Mouse (Mus musculus) hindbrain, embryonic 14.5 days (tissue): Measurements from ENCODE around the gene Kcnn1. TPM values are rescaled to one million over a fixed set of nuclear protein-coding genes. Genes with fewer than 3 reads are reported as not detected.

Source experiments
- ATAC-seq: fragments of 200-750 bp; cut with Nextera tagmentation; 2 replicates; pipeline ENCODE4 v1.8.0; 2017; ENCODE audit warnings: moderate number of reproducible peaks, mild to moderate bottlenecking, moderate TSS enrichment, moderate library complexity; ENCODE audit not compliant: low FRiP score
- DNase-seq: peaks from one replicate; pipeline ENCODE4 v3.0.0-alpha.2; 2015; ENCODE audit warnings: low spot score
- H3K27ac ChIP-seq: fragments of 300-500 bp; sonication (generic); 2 replicates; pipeline ENCODE4 v1.5.1; 2014; ENCODE audit warnings: mild to moderate bottlenecking, moderate library complexity
- H3K27me3 ChIP-seq: fragments of 300-500 bp; sonication (generic); 2 replicates; pipeline ENCODE4 v1.6.1; 2014; ENCODE audit warnings: mild to moderate bottlenecking, low read length, mixed read lengths; ENCODE audit not compliant: control insufficient read depth, insufficient read depth
- H3K36me3 ChIP-seq: fragments of 300-500 bp; sonication (generic); replicated peaks from 2 replicates; pipeline ENCODE4 v1.6.1; 2014; ENCODE audit not compliant: control insufficient read depth, insufficient read depth
- H3K4me1 ChIP-seq: fragments of 300-500 bp; sonication (generic); replicated peaks from 2 replicates; pipeline ENCODE4 v1.6.1; 2014; ENCODE audit warnings: antibody characterized with exemption, low read length, mixed read lengths; ENCODE audit not compliant: control insufficient read depth, insufficient read depth
- H3K4me2 ChIP-seq: fragments of 300-500 bp; sonication (generic); replicated peaks from 2 replicates; pipeline ENCODE4 v1.6.1; 2014; ENCODE audit warnings: mild to moderate bottlenecking, moderate library complexity
- H3K4me3 ChIP-seq: fragments of 300-500 bp; sonication (generic); replicated peaks from 2 replicates; pipeline ENCODE4 v1.5.1; 2014; ENCODE audit warnings: mild to moderate bottlenecking, low read length
- H3K9ac ChIP-seq: fragments of 300-500 bp; sonication (generic); 2 replicates; pipeline ENCODE4 v1.6.1; 2014
- H3K9me3 ChIP-seq: fragments of 300-500 bp; sonication (generic); 2 replicates; pipeline ENCODE4 v1.6.1; 2016; ENCODE audit warnings: low read length; ENCODE audit not compliant: control insufficient read depth
- WGBS: fragments of 180-500 bp; shearing (Covaris S2); extraction: QIAGEN DNeasy Blood & Tissue Kit; methylation state at CpG from one replicate; pipeline ENCODE4 v1.1.7; 2014; 5-methylcytosine and 5-hydroxymethylcytosine counted together
- polyA plus RNA-seq: library from polyadenylated mRNA; unstranded; fragments of >200 nt; fragmentation: Nextera tagmentation; extraction: Ambion mirVana; gene quantifications from 2 replicates; pipeline ENCODE4 v1.2.1, GENCODE M21; 2014

Kcnn1 gene
- polyA plus RNA-seq, 1 experiment from 2014 or later: 10.0 TPM

DNA sequence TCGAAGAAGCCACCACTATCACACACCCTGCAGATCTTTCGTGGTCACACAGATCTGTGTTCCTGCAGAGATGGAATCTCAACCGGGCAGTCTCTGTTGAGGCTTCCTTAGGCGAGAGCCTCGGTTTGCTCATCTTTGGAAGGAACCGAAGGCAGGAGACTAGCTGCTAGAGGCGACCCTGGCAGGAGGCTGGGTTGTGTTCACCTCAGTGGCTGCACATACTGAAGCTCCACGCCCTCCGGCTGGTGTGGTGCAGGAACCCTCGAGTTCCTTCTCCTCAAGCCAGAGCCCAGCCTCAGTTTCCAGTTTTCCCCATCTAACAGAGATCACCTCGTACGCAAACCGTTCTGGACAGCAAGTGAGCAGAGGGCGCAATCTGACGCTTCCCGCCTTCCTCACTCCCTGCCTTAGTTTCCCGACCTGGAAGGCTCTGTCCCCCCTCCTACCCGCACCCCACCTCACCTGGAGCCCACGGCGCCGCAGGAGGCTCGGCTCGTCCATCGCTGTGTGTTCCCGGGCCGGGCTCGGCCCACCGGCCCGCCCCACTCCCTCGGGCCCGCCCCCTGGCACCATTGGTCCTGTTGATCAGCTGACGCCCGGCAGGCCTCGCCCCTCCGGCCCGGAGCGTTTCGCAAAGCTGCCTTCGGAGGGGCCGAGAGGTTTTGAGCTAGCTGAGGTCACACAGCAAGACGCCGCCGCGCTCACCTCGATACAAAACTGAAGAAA, 58.4 kb downstream of the Kcnn1 start, which contains the start of gene Mast3:
Gene Mast3 (minus strand): TSS at position 574 of the 726 bp plus-strand sequence.
- peak within 1 kb of the TSS; percentile 42 for H3K4me3 ChIP-seq
- ATAC-seq: peak; percentile 81
- 1% methylated on average over 45 of the region's 45 CpGs for WGBS
- H3K9ac ChIP-seq: peak within 1 kb of the TSS; percentile 29
- DNase-seq: peak; percentile 67
- H3K36me3 ChIP-seq: no peaks in the 10 kb centered on the region
- no peak within 1 kb of the TSS for H3K27ac ChIP-seq
- no peaks in the 10 kb centered on the region for H3K4me1 ChIP-seq
- no peaks in the 10 kb centered on the region for H3K9me3 ChIP-seq
- peak within 1 kb of the TSS; percentile 66 for H3K4me2 ChIP-seq
- H3K27me3 ChIP-seq: peaks cover 36% of the 10 kb centered on the region

- DNase-seq: no peak
Measured at GRCm38 (mm10) chr8:70803761-70804480, 59.1 kb downstream of the Kcnn1 start.

DNA sequence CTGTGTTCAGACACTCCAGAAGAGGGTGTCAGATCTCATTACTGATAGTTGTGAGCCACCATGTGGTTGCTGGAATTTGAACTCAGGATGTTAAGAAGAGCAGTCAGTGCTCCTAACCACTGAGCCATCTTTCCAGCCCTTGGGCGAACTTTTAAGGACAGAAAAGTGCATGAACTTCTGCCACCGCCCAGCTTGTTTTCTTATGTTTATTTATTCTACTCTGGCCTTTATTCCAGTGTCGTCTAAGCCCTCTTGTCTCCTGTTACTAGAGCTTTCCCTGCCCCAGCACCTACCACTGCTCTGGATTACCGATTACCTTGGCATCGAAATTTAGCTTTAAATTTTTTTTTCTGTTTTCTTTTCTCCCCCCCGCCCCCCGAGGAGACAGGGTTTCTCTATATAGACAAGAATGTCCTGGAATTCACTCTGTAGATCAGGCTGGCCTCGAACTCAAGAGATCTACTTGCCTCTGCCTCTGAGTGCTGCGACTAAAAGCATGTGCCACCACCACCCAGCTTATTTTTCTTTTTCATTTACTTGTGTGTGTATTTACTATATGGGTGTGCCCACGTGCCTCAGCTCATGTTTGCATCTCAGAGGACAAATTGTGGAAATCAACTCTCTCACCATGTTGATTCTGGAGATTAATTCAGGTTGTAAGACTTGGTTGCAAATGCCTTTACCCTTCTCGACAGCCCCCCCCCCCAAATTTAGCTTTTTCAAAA, 60.1 kb downstream of the Kcnn1 start:
- no peaks in the 10 kb centered on the region for H3K9me3 ChIP-seq
- no peak overlapping the region for H3K9ac ChIP-seq
- 0 out of 2 replicates have a peak, but pooled peaks cover 8% of the 10 kb centered on the region for H3K4me1 ChIP-seq
- H3K36me3 ChIP-seq: no peaks in the 10 kb centered on the region
- ATAC-seq (no peak), DNase-seq (no peak)
- H3K27me3 ChIP-seq: peaks cover 53% of the 10 kb centered on the region
- no peak overlapping the region for H3K4me3 ChIP-seq
- 73% methylated on average over 11 of the region's 11 CpGs for WGBS
- H3K27ac ChIP-seq: no peak overlapping the region
- H3K4me2 ChIP-seq: no peak overlapping the region

More at GRCm38 (mm10) chr8:70803761-70804480, 59.1 kb downstream of the Kcnn1 start:
- no peaks in the 10 kb centered on the region for H3K9me3 ChIP-seq
- no peak for ATAC-seq
- H3K36me3 ChIP-seq: no peaks in the 10 kb centered on the region
- H3K4me1 ChIP-seq: no peaks in the 10 kb centered on the region
- H3K4me2 ChIP-seq: peak overlapping the region; percentile 66
- no peak overlapping the region for H3K27ac ChIP-seq
- WGBS: 2% methylated on average over 38 of the region's 47 CpGs
- H3K4me3 ChIP-seq: peak overlapping the region; percentile 42
- peak overlapping the region; percentile 18; the same call in 1 of the 2 replicates for H3K9ac ChIP-seq
- peaks cover 43% of the 10 kb centered on the region for H3K27me3 ChIP-seq

- ATAC-seq (no peak), DNase-seq (no peak)
- Histone ChIP-seq H3K9me3 (no peaks in the 10 kb centered on the region), H3K36me3 (no peaks in the 10 kb centered on the region), H3K4me3 (no peak overlapping the region), H3K4me1 (0 out of 2 replicates have a peak, but pooled peaks cover 12% of the 10 kb centered on the region), H3K27me3 (peaks cover 54% of the 10 kb centered on the region), H3K9ac (no peak overlapping the region), H3K27ac (no peak overlapping the region), H3K4me2 (no peak overlapping the region)
- WGBS: 84% methylated on average over 1 of the region's 1 CpGs
Measured at GRCm38 (mm10) chr8:70801830-70802229, 61.2 kb downstream of the Kcnn1 start.

GRCm38 (mm10) chr8:70801156-70801555, 61.9 kb downstream of the Kcnn1 start:
- no peak for DNase-seq

GRCm38 (mm10) chr8:70800648-70801047, 62.4 kb downstream of the Kcnn1 start:
- H3K4me2 ChIP-seq: no peak overlapping the region
- no peak overlapping the region for H3K9ac ChIP-seq
- DNase-seq (no peak), ATAC-seq (no peak)
- H3K9me3 ChIP-seq: no peaks in the 10 kb centered on the region
- WGBS: 36% methylated on average over 9 of the region's 10 CpGs
- no peaks in the 10 kb centered on the region for H3K36me3 ChIP-seq
- 0 out of 2 replicates have a peak, but pooled peaks cover 16% of the 10 kb centered on the region for H3K4me1 ChIP-seq
- H3K27ac ChIP-seq: no peak overlapping the region
- H3K27me3 ChIP-seq: peaks cover 51% of the 10 kb centered on the region
- H3K4me3 ChIP-seq: no peak overlapping the region

More at GRCm38 (mm10) chr8:70801156-70801555, 61.9 kb downstream of the Kcnn1 start:
- Histone ChIP-seq H3K27me3 (peaks cover 53% of the 10 kb centered on the region), H3K4me3 (no peak overlapping the region), H3K36me3 (no peaks in the 10 kb centered on the region), H3K4me2 (no peak overlapping the region), H3K27ac (no peak overlapping the region), H3K9me3 (no peaks in the 10 kb centered on the region), H3K9ac (no peak overlapping the region), H3K4me1 (0 out of 2 replicates have a peak, but pooled peaks cover 16% of the 10 kb centered on the region)
- ATAC-seq: no peak
- WGBS: 24% methylated on average over 15 of the region's 15 CpGs

GRCm38 (mm10) chr8:70798281-70798680, 64.8 kb downstream of the Kcnn1 start:
- ATAC-seq (no peak), DNase-seq (no peak)
- WGBS: 14% methylated on average over 15 of the region's 15 CpGs
- Histone ChIP-seq H3K4me1 (peaks cover 18% of the 10 kb centered on the region), H3K36me3 (no peaks in the 10 kb centered on the region), H3K4me3 (peak overlapping the region; percentile 50), H3K9me3 (no peaks in the 10 kb centered on the region), H3K9ac (peak overlapping the region; percentile 68; the same call in 1 of the 2 replicates), H3K4me2 (peak overlapping the region; percentile 82), H3K27me3 (peaks cover 39% of the 10 kb centered on the region), H3K27ac (no peak overlapping the region)

GRCm38 (mm10) chr8:70797081-70798070, 65.7 kb downstream of the Kcnn1 start:
- peak overlapping the region; percentile 68 for H3K9ac ChIP-seq
- H3K4me1 ChIP-seq: peaks cover 25% of the 10 kb centered on the region
- H3K4me2 ChIP-seq: peak overlapping the region; percentile 82
- H3K36me3 ChIP-seq: no peaks in the 10 kb centered on the region
- no peaks in the 10 kb centered on the region for H3K9me3 ChIP-seq
- WGBS: under 1% methylated on average over 56 of the region's 57 CpGs
- no peak overlapping the region for H3K27ac ChIP-seq
- peak; percentile 86 for ATAC-seq
- peak overlapping the region; percentile 50 for H3K4me3 ChIP-seq
- DNase-seq: peak; percentile 82
- H3K27me3 ChIP-seq: peaks cover 32% of the 10 kb centered on the region
